Mouse (Mus musculus) liver, adult 2 months (tissue): Measurements from ENCODE around the gene Psen1. TPM values are rescaled to one million over a fixed set of nuclear protein-coding genes. Genes with fewer than 3 reads are reported as not detected.

Experiments used
- DNase-seq: peaks from one replicate; pipeline ENCODE4 v3.0.0-alpha.2; 2011; ENCODE audit warnings: low read depth, low spot score; ENCODE audit errors: extremely low read depth
- H3K27ac ChIP-seq: fragments of 200-500 bp; replicated peaks from 2 replicates; pipeline ENCODE4 v1.5.1; 2012; ENCODE audit warnings: low read depth, mild to moderate bottlenecking, control low read depth, inconsistent platforms, low read length; ENCODE audit not compliant: insufficient read depth
- H3K27me3 ChIP-seq: fragments of 200-500 bp; 2 replicates; pipeline ENCODE4 v1.6.1; 2012; ENCODE audit warnings: mild to moderate bottlenecking, moderate library complexity, low read length, inconsistent platforms; ENCODE audit not compliant: control insufficient read depth, insufficient read depth
- H3K36me3 ChIP-seq: fragments of 200-500 bp; 2 replicates; pipeline ENCODE4 v1.6.1; 2012; ENCODE audit warnings: low read length, inconsistent platforms; ENCODE audit not compliant: control insufficient read depth, insufficient read depth
- H3K4me1 ChIP-seq: fragments of 200-500 bp; 2 replicates; pipeline ENCODE4 v1.6.1; 2011; ENCODE audit warnings: low read length; ENCODE audit not compliant: control insufficient read depth, insufficient read depth
- H3K4me3 ChIP-seq: fragments of 200-500 bp; 2 replicates; pipeline ENCODE4 v1.5.1; 2011; ENCODE audit warnings: low read depth, mild to moderate bottlenecking, control low read depth, low read length, moderate library complexity; ENCODE audit not compliant: insufficient read depth
- H3K79me2 ChIP-seq: fragments of 200-500 bp; 2 replicates; pipeline ENCODE4 v1.6.1; 2012; ENCODE audit warnings: inconsistent platforms, mild to moderate bottlenecking, low read length, moderate library complexity; ENCODE audit not compliant: control insufficient read depth, insufficient read depth
- H3K9ac ChIP-seq: fragments of 200-500 bp; 2 replicates; pipeline ENCODE4 v1.6.1; 2012; ENCODE audit warnings: low read depth, mild to moderate bottlenecking, control low read depth, inconsistent platforms, low read length
- CTCF ChIP-seq: fragments of 200-500 bp; IDR thresholded peaks from 2 replicates; pipeline ENCODE4 v1.5.1; 2011; ENCODE audit warnings: low read depth, low read length, control low read depth
- POLR2A ChIP-seq: fragments of 200-500 bp; IDR thresholded peaks from 2 replicates; pipeline ENCODE4 v1.6.1; 2011; ENCODE audit warnings: low read length, control low read depth; ENCODE audit not compliant: insufficient read depth; ENCODE audit errors: extremely low read depth
- WGBS: fragments of 180-500 bp; shearing (Covaris S2); methylation state at CpG from one replicate; pipeline ENCODE4 v1.1.7; 2018; 5-methylcytosine and 5-hydroxymethylcytosine counted together
- polyA plus RNA-seq: library from polyadenylated mRNA; depleted of rRNA; stranded (reverse); fragments of >200 nt; gene quantifications from 2 replicates; pipeline ENCODE4 v1.2.3, GENCODE M21; 2012; rRNA removed
- total RNA-seq: library from RNA; depleted of rRNA; stranded (reverse); fragments of >200 nt; gene quantifications from 2 replicates; pipeline ENCODE4 v1.2.3, GENCODE M21; 2014; rRNA removed

Gene Psen1
- total RNA-seq (17.0 and 17.3 TPM in 2 replicates), polyA plus RNA-seq (11.4 and 12.2 TPM in 2 replicates)

GRCm38 (mm10) chr12:83687934-83688315, at the start of gene Psen1:
Gene Psen1, plus strand, starts transcription at chr12:83688152.
- DNase-seq, result peak; percentile 77
- Histone ChIP-seq H3K27ac (peak within 1 kb of the TSS; percentile 83), H3K4me1 (peaks cover 7% of the 10 kb centered on the region), H3K4me3 (peak within 1 kb of the TSS; percentile 80), H3K27me3 (no peaks in the 10 kb centered on the region), H3K9ac (peak within 1 kb of the TSS; percentile 84), H3K79me2 (peaks cover 22% of the 10 kb centered on the region; the same call in 1 of the 2 replicates), H3K36me3 (peaks cover 6% of the 10 kb centered on the region; the same call in 1 of the 2 replicates)
- peak; percentile 66; the same call in 1 of the 2 replicates for TF ChIP-seq POLR2A
- TF ChIP-seq CTCF, result no peak
- WGBS, result under 1% methylated on average over 38 of the region's 38 CpGs

GRCm38 (mm10) chr12:83641233-83641632, 46.7 kb upstream of the Psen1 start:
- no peak overlapping the region for H3K27ac ChIP-seq
- no peak overlapping the region for H3K9ac ChIP-seq
- TF ChIP-seq POLR2A (no peak), CTCF (no peak)
- WGBS, result 92% methylated on average over 2 of the region's 2 CpGs
- no peak overlapping the region for H3K4me3 ChIP-seq
- no peak for DNase-seq
- no peaks in the 10 kb centered on the region for H3K4me1 ChIP-seq
- no peaks in the 10 kb centered on the region for H3K27me3 ChIP-seq
- H3K36me3 ChIP-seq, result peaks cover 61% of the 10 kb centered on the region
- H3K79me2 ChIP-seq, result peaks cover 16% of the 10 kb centered on the region; the same call in 1 of the 2 replicates

- Histone ChIP-seq H3K4me1 (no peaks in the 10 kb centered on the region), H3K27me3 (no peaks in the 10 kb centered on the region), H3K27ac (no peak overlapping the region), H3K79me2 (peaks cover 11% of the 10 kb centered on the region; the same call in 1 of the 2 replicates), H3K9ac (no peak overlapping the region), H3K36me3 (peaks cover 57% of the 10 kb centered on the region), H3K4me3 (no peak overlapping the region)
- TF ChIP-seq CTCF, result no peak
- no peak for TF ChIP-seq POLR2A
- DNase-seq, result no peak
- 93% methylated on average over 1 of the region's 1 CpGs for WGBS
These were observed 44.8 kb upstream of the Psen1 start for GRCm38 (mm10) chr12:83643116-83643515.

GRCm38 (mm10) chr12:83650346-83650745, 37.6 kb upstream of the Psen1 start:
- peaks cover 2% of the 10 kb centered on the region; the same call in 1 of the 2 replicates for H3K79me2 ChIP-seq
- H3K27me3 ChIP-seq, result no peaks in the 10 kb centered on the region
- H3K4me3 ChIP-seq, result no peak overlapping the region
- H3K27ac ChIP-seq, result no peak overlapping the region
- no peaks in the 10 kb centered on the region; the same call in 1 of the 2 replicates for H3K4me1 ChIP-seq
- WGBS, result 84% methylated on average over 3 of the region's 3 CpGs
- peaks cover 66% of the 10 kb centered on the region for H3K36me3 ChIP-seq
- TF ChIP-seq POLR2A (no peak), CTCF (no peak)
- H3K9ac ChIP-seq, result no peak overlapping the region
- DNase-seq, result no peak

GRCm38 (mm10) chr12:83651414-83651813, 36.5 kb upstream of the Psen1 start:
- H3K9ac ChIP-seq, result no peak overlapping the region
- H3K27ac ChIP-seq, result no peak overlapping the region
- no peak for DNase-seq
- H3K4me3 ChIP-seq, result no peak overlapping the region
- peaks cover 63% of the 10 kb centered on the region for H3K36me3 ChIP-seq
- peaks cover 2% of the 10 kb centered on the region; the same call in 1 of the 2 replicates for H3K79me2 ChIP-seq
- no peaks in the 10 kb centered on the region; the same call in 1 of the 2 replicates for H3K4me1 ChIP-seq
- H3K27me3 ChIP-seq, result no peaks in the 10 kb centered on the region
- TF ChIP-seq CTCF, result no peak

GRCm38 (mm10) chr12:83685466-83685865, 2.5 kb upstream of the Psen1 start:
- 87% methylated on average over 1 of the region's 1 CpGs for WGBS
- Histone ChIP-seq H3K79me2 (peaks cover 3% of the 10 kb centered on the region; the same call in 1 of the 2 replicates), H3K27me3 (no peaks in the 10 kb centered on the region), H3K36me3 (peaks cover 23% of the 10 kb centered on the region), H3K4me3 (no peak overlapping the region), H3K4me1 (peaks cover 7% of the 10 kb centered on the region), H3K27ac (no peak overlapping the region), H3K9ac (no peak overlapping the region)
- TF ChIP-seq CTCF, result no peak
- DNase-seq, result no peak
